Mouse (Mus musculus) myocyte (in vitro differentiated cells): ENCODE data around the gene Adcy4. TPM values are rescaled to one million over a fixed set of nuclear protein-coding genes. Genes with fewer than 3 reads are reported as not detected.

Source experiments
- H3K27me3 ChIP-seq: one replicate; pipeline ENCODE4 v1.6.1; 2011; ENCODE audit not compliant: control insufficient read depth, insufficient read depth, insufficient read length
- H3K36me3 ChIP-seq: one replicate; pipeline ENCODE4 v1.6.1; 2011; ENCODE audit not compliant: control insufficient read depth, insufficient read depth
- H3K4me2 ChIP-seq: one replicate; pipeline ENCODE4 v1.6.1; 2011; ENCODE audit warnings: low read depth, control low read depth
- H3K4me3 ChIP-seq: one replicate; pipeline ENCODE4 v1.5.1; 2011; ENCODE audit warnings: mild to moderate bottlenecking, control low read depth, moderate library complexity
- H3K79me2 ChIP-seq: one replicate; pipeline ENCODE4 v1.6.1; 2011; ENCODE audit not compliant: control insufficient read depth, insufficient read depth
- H3ac ChIP-seq: one replicate; pipeline ENCODE4 v1.6.1; 2011; ENCODE audit not compliant: control insufficient read depth, insufficient read length
- CEBPB ChIP-seq: IDR thresholded peaks from 2 replicates; pipeline ENCODE4 v1.6.1; 2011; ENCODE audit warnings: mild to moderate bottlenecking, moderate library complexity; ENCODE audit not compliant: poor library complexity, insufficient read depth, severe bottlenecking
- E2F4 ChIP-seq: IDR thresholded peaks from one replicate; pipeline ENCODE4 v1.6.1; 2011; ENCODE audit warnings: mild to moderate bottlenecking, control low read depth, moderate library complexity; ENCODE audit not compliant: insufficient read depth
- MAX ChIP-seq: IDR thresholded peaks from one replicate; pipeline ENCODE4 v1.6.1; 2011; ENCODE audit warnings: low read depth, mild to moderate bottlenecking, control low read depth
- MYOD1 ChIP-seq, 3 experiments: IDR thresholded peaks; one replicate each; pipeline ENCODE4 v1.6.1; 2011; ENCODE audit warnings: control low read depth in 2 of 3, low read depth in 2 of 3, mild to moderate bottlenecking in 2 of 3, moderate library complexity in 1 of 3; ENCODE audit not compliant: insufficient read length in 2 of 3, control insufficient read depth in 1 of 3
- MYOG ChIP-seq, 3 experiments: IDR thresholded peaks; one replicate each; pipeline ENCODE4 v1.6.1; 2011; ENCODE audit warnings: control low read depth in 2 of 3, low read depth in 2 of 3, mild to moderate bottlenecking in 2 of 3; ENCODE audit not compliant: insufficient read length in 2 of 3, control insufficient read depth in 1 of 3, insufficient read depth in 1 of 3
- POLR2A ChIP-seq: IDR thresholded peaks from one replicate; pipeline ENCODE4 v1.6.1; 2011; ENCODE audit warnings: low read depth, mild to moderate bottlenecking, control low read depth, moderate library complexity; ENCODE audit not compliant: insufficient read length
- POLR2AphosphoS2 ChIP-seq: IDR thresholded peaks from one replicate; pipeline ENCODE4 v1.6.1; 2011; ENCODE audit warnings: low read depth, control low read depth; ENCODE audit not compliant: insufficient read length
- REST ChIP-seq: IDR thresholded peaks from one replicate; pipeline ENCODE4 v1.6.1; 2011; ENCODE audit warnings: mild to moderate bottlenecking, control low read depth, moderate library complexity; ENCODE audit not compliant: insufficient read depth, insufficient read length
- SRF ChIP-seq: IDR thresholded peaks from one replicate; pipeline ENCODE4 v1.6.1; 2011; ENCODE audit warnings: low read depth; ENCODE audit not compliant: control insufficient read depth, insufficient read length
- TCF12 ChIP-seq: IDR thresholded peaks from one replicate; pipeline ENCODE4 v1.6.1; 2011; ENCODE audit warnings: mild to moderate bottlenecking, control low read depth; ENCODE audit not compliant: poor library complexity, insufficient read depth, severe bottlenecking
- TCF3 ChIP-seq: IDR thresholded peaks from one replicate; pipeline ENCODE4 v1.6.1; 2011; ENCODE audit warnings: low read depth, control low read depth; ENCODE audit not compliant: insufficient read length
- USF1 ChIP-seq: IDR thresholded peaks from one replicate; pipeline ENCODE4 v1.6.1; 2011; ENCODE audit warnings: low read depth, mild to moderate bottlenecking, control low read depth, moderate library complexity
- polyA plus RNA-seq: library from polyadenylated mRNA; unstranded; fragments of >200 nt; fragmentation: generic; extraction: Trizol; gene quantifications from one replicate; pipeline ENCODE4 v1.2.1, GENCODE M21; 2012; ENCODE audit warnings: missing spikeins

The Adcy4 gene
- polyA plus RNA-seq, 1 experiment = 0.06 TPM

DNA sequence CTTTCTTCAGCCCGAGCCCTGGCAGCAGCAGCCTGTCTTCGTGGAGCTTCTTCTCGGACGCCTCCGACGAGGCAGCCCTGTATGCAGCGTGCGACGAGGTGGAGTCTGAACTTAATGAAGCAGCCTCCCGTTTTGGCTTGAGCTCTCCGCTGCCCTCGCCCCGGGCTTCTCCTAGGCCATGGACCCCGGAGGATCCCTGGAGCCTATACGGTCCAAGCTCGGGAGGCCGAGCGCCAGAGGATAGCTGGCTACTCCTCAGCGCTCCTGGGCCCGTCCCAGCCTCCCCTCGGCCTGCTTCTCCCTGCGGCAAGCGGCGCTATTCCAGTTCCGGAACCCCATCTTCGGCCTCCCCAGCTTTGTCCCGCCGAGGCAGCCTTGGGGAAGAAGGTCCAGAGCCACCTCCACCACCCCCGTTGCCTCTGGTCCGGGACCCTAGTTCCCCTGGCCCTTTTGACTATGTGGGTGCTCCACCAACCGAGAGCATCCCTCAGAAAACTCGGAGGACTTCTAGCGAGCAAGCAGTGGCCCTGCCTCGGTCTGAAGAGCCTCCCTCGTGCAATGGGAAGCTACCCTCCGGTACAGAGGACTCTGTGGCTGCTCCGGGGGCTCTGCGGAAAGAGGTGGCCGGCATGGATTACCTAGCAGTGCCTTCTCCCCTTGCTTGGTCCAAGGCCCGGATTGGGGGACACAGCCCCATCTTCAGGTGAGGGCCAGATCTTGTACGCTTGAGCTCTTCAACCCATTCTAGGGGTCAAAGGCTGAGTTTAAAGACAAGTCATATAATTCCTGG lies 42.9 kb upstream of the Adcy4 start:
- Histone ChIP-seq H3K4me3 (no peak overlapping the region), H3K36me3 (no peaks in the 10 kb centered on the region), H3K79me2 (no peaks in the 10 kb centered on the region), H3K4me2 (no peak overlapping the region), H3K27me3 (no peaks in the 10 kb centered on the region), H3ac (no peak overlapping the region)
- TF ChIP-seq USF1 = no peak
- no peak for TF ChIP-seq E2F4
- TF ChIP-seq POLR2A = no peak
- no peak for TF ChIP-seq POLR2AphosphoS2
- no peak for TF ChIP-seq TCF12
- TF ChIP-seq SRF = no peak
- no peak for TF ChIP-seq CEBPB
- no peak for TF ChIP-seq MAX
- TF ChIP-seq MYOD1 (IDR thresholded peaks at IDR 0.05; ENCODE audit: control insufficient read depth in 1 of 3, insufficient read length in 2 of 3, low read depth in 2 of 3) = no peak
- TF ChIP-seq REST = no peak
- TF ChIP-seq TCF3 = no peak
- TF ChIP-seq MYOG (IDR thresholded peaks at IDR 0.05; ENCODE audit: control insufficient read depth in 1 of 3, insufficient read depth in 1 of 3, insufficient read length in 2 of 3, low read depth in 2 of 3) = no peak

DNA sequence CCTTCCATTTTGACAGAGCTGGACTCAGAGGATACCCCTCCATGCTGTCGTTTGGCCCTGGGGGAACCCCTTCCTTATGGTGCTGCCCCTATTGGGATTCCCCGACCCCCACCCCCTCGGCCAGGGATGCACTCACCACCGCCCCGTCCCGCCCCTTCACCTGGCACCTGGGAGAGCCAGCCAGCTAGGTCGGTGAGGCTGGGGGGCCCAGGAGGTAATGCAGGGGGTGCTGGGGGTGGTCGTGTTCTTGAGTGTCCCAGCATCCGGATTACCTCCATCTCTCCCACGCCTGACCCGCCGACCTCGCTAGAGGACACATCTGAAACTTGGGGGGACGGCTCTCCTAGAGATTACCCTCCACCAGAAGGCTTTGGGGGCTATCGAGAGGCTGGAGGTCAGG lies 42.2 kb upstream of the Adcy4 start:
- Histone ChIP-seq H3K79me2 (no peaks in the 10 kb centered on the region), H3K27me3 (no peaks in the 10 kb centered on the region), H3K36me3 (no peaks in the 10 kb centered on the region), H3K4me3 (no peak overlapping the region), H3ac (no peak overlapping the region), H3K4me2 (no peak overlapping the region)
- no peak for TF ChIP-seq REST
- TF ChIP-seq TCF12 = no peak
- no peak for TF ChIP-seq POLR2AphosphoS2
- TF ChIP-seq SRF = no peak
- TF ChIP-seq TCF3 = no peak
- no peak for TF ChIP-seq E2F4
- no peak for TF ChIP-seq MYOG (IDR thresholded peaks at IDR 0.05; ENCODE audit: control insufficient read depth in 1 of 3, insufficient read depth in 1 of 3, insufficient read length in 2 of 3, low read depth in 2 of 3)
- TF ChIP-seq MYOD1 (IDR thresholded peaks at IDR 0.05; ENCODE audit: control insufficient read depth in 1 of 3, insufficient read length in 2 of 3, low read depth in 2 of 3) = no peak
- no peak for TF ChIP-seq MAX
- no peak for TF ChIP-seq CEBPB
- TF ChIP-seq POLR2A = no peak
- TF ChIP-seq USF1 = no peak

DNA sequence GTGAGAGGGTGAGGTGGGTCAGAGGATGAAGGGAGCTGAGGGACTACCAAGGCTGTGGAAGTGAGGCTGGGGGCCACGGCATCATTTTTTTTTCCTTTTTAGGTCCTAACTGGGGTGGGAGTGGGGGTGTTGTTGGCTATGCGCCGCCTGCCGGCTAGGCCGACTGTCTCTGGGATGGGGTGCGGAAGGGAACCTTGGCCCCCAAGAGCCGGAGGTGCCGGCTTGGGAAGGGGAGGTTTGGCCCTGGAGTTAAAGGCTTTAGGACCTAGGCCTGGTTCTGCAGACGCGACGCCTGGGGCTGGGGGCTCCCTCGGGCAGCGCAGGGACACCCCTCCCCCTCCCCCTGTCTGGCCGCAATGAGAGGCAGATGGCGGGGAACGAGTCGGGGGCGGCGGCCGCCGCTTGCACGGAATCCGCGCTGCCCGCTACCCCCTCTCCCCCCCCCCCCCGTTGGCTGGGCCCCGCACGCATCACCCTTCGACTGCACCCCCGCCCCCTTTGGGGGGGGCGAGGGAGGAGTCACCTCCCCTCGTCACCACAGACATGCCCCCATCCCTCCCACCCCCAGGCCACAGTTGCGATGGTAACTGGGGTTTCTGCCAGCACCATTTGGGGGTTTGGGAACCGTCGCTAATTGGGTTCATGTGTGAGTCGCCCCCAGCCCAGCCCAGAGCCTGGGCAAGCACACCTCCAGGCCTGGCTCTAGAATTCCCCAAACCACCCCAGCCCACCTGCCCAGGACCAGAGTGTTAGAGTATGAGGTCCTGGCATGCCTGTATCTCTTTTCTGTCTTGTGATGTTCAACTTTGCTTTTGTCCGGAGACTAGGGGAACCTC lies 41.5 kb upstream of the Adcy4 start:
- Histone ChIP-seq H3K4me2 (peak overlapping the region; percentile 45), H3K27me3 (no peaks in the 10 kb centered on the region), H3K79me2 (no peaks in the 10 kb centered on the region), H3ac (no peak overlapping the region), H3K36me3 (no peaks in the 10 kb centered on the region), H3K4me3 (peak overlapping the region; percentile 31)
- no peak for TF ChIP-seq REST

DNA sequence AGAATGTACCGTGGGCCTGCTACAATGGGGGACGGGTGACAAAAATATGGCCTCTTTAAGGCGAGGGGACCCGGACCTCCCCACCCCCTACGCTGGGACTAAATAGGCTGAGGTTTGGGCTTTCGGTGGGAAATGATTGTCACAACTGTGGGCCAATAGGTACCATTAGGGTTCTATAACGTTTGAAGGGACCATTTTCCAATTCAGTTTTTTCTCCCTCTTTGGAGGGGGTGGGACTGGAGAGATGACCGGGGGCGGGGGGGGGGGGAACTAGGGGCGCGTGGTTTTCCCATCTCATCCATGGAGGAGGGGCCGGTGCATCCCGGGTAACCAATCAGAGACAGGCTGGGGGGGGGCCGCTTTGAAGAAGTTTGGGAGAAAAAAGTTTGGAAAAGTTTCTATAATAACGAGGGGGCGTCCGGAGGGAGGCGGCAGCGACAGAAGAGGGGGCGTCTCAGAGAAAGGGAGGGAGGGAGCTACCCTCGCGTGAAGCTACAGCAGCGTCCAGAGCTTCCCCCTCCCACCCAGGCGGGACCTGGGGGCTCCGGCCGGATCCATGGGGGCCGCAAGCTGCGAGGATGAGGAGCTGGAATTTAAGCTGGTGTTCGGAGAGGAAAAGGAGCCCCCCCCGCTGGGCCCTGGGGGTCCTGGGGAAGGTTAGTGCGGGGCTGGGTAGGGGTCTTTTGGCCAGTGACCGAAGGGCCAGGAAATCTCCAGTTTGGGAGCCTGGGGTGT lies 40.8 kb upstream of the Adcy4 start:
- H3K36me3 ChIP-seq = no peaks in the 10 kb centered on the region
- no peak for TF ChIP-seq USF1
- no peak for TF ChIP-seq TCF12
- TF ChIP-seq MYOG (IDR thresholded peaks at IDR 0.05; ENCODE audit: control insufficient read depth in 1 of 3, insufficient read depth in 1 of 3, insufficient read length in 2 of 3, low read depth in 2 of 3) = no peak
- no peak for TF ChIP-seq E2F4
- TF ChIP-seq POLR2AphosphoS2 = no peak
- TF ChIP-seq SRF = no peak
- no peak for TF ChIP-seq MYOD1 (IDR thresholded peaks at IDR 0.05; ENCODE audit: control insufficient read depth in 1 of 3, insufficient read length in 2 of 3, low read depth in 2 of 3)
- TF ChIP-seq MAX = no peak
- no peak for TF ChIP-seq TCF3
- TF ChIP-seq CEBPB = no peak
- TF ChIP-seq REST = no peak
- TF ChIP-seq POLR2A = no peak
- no peaks in the 10 kb centered on the region for H3K79me2 ChIP-seq
- no peak overlapping the region for H3ac ChIP-seq
- H3K4me2 ChIP-seq = peak overlapping the region; percentile 83
- H3K4me3 ChIP-seq = peak overlapping the region; percentile 31
- no peaks in the 10 kb centered on the region for H3K27me3 ChIP-seq
